Mouse (Mus musculus) G1E-ER4 (cell line): Measurements from ENCODE around the gene Tmem274. TPM values are rescaled to one million over a fixed set of nuclear protein-coding genes. Genes with fewer than 3 reads are reported as not detected.

Source experiments
- GATA1 ChIP-seq: IDR thresholded peaks from one replicate; pipeline ENCODE4 v1.8.0; 2012; ENCODE audit warnings: low read length, inconsistent platforms
- polyA plus RNA-seq: library from polyadenylated mRNA; stranded (reverse); fragments of >175 nt; gene quantifications from 2 replicates; pipeline ENCODE4 v1.2.3, GENCODE M21; 2012

The Tmem274 gene
- not detected in 2 replicates for polyA plus RNA-seq

- TF ChIP-seq GATA1: no peak
Observed at GRCm38 (mm10) chr4:149477078-149477477, at the start of gene Tmem274. Gene Tmem274 (plus strand): TSS chr4:149477378.

- TF ChIP-seq GATA1: no peak
Observed at GRCm38 (mm10) chr4:149429592-149429991, 47.6 kb upstream of the Tmem274 start.

GRCm38 (mm10) chr4:149440576-149440975, 36.6 kb upstream of the Tmem274 start:
- TF ChIP-seq GATA1: peak; percentile 26

- no peak for TF ChIP-seq GATA1
Observed at GRCm38 (mm10) chr4:149442436-149442835, 34.7 kb upstream of the Tmem274 start.

- TF ChIP-seq GATA1: no peak
Observed at GRCm38 (mm10) chr4:149444465-149444864, 32.7 kb upstream of the Tmem274 start.

GRCm38 (mm10) chr4:149444964-149445701, 32.0 kb upstream of the Tmem274 start:
- no peak for TF ChIP-seq GATA1

- TF ChIP-seq GATA1: no peak
Observed at GRCm38 (mm10) chr4:149445868-149446267, 31.3 kb upstream of the Tmem274 start.

GRCm38 (mm10) chr4:149446309-149446708, 30.9 kb upstream of the Tmem274 start:
- no peak for TF ChIP-seq GATA1

- no peak for TF ChIP-seq GATA1
Observed at GRCm38 (mm10) chr4:149450636-149451035, 26.5 kb upstream of the Tmem274 start.

- TF ChIP-seq GATA1: no peak
Observed at GRCm38 (mm10) chr4:149453656-149454055, 23.5 kb upstream of the Tmem274 start.

- no peak for TF ChIP-seq GATA1
Observed at GRCm38 (mm10) chr4:149454263-149454662, 22.9 kb upstream of the Tmem274 start.

GRCm38 (mm10) chr4:149454879-149455278, 22.3 kb upstream of the Tmem274 start, which contains the start of gene Rbp7:
Gene Rbp7 (minus strand): TSS chr4:149454978.
- TF ChIP-seq GATA1: no peak

GRCm38 (mm10) chr4:149457831-149458430, 19.2 kb upstream of the Tmem274 start:
- no peak for TF ChIP-seq GATA1

- TF ChIP-seq GATA1: no peak
Observed at GRCm38 (mm10) chr4:149458526-149458925, 18.7 kb upstream of the Tmem274 start.

- no peak for TF ChIP-seq GATA1
Observed at GRCm38 (mm10) chr4:149459425-149459824, 17.8 kb upstream of the Tmem274 start.

- no peak for TF ChIP-seq GATA1
Observed at GRCm38 (mm10) chr4:149461579-149462304, 15.4 kb upstream of the Tmem274 start.
